Mouse (Mus musculus) left cerebral cortex, adult 2 months (tissue): ENCODE results near the gene Sh3pxd2a. TPM values are rescaled to one million over a fixed set of nuclear protein-coding genes. Genes with fewer than 3 reads are reported as not detected.

Source experiments
- DNase-seq, 2 experiments: peaks; one replicate each; pipeline ENCODE4 v3.0.0; 2021 to 2022; ENCODE audit warnings: low spot score in 2 of 2, mixed read lengths in 1 of 2; ENCODE audit errors: extremely low spot score in 1 of 2
- H3K27ac ChIP-seq: fragments of 200-600 bp; 2 replicates; pipeline ENCODE4 v1.8.1; 2022
- H3K4me3 ChIP-seq: fragments of 200-600 bp; 2 replicates; pipeline ENCODE4 v1.8.1; 2022
- CTCF ChIP-seq: fragments of 200-600 bp; IDR thresholded peaks from 2 replicates; pipeline ENCODE4 v1.8.1; 2022; ENCODE audit warnings: antibody characterized with exemption, mild to moderate bottlenecking, moderate library complexity
- intact Hi-C: fragments of 180-260 bp; cut with DNase I; formaldehyde crosslinking; loops from one replicate; pipeline ENCODE4 v1.15.1; 2025
- total RNA-seq, 2 experiments: library from RNA; stranded (reverse); gene quantifications; 2 replicates each; pipeline ENCODE4 v1.2.3; 2021

The Sh3pxd2a gene
- total RNA-seq, 2 experiments from 2014 or later: 30.2 to 36.8 TPM

GRCm38 (mm10) chr19:47507128-47508121 is 43.2 kb upstream of the Sh3pxd2a start:
- DNase-seq: peak; percentile 72 to 79
- intact Hi-C loops: loop anchor here (1.0 to 10.0 kb wide), 6 partner anchors 73 to 427 kb away; partner anchors contain the start of genes Cfap58 and Sfr1
- Histone ChIP-seq H3K4me3 (peak overlapping the region; percentile 60), H3K27ac (peak overlapping the region; percentile 77)
- TF ChIP-seq CTCF: peak; percentile 95

GRCm38 (mm10) chr19:47503625-47504024 is 39.4 kb upstream of the Sh3pxd2a start:
- DNase-seq: no peak
- H3K4me3 ChIP-seq: no peak overlapping the region
- intact Hi-C loops: loop anchor here (10.0 kb wide), 2 partner anchors 291 to 431 kb away; partner anchors contain the start of gene Cfap58
- peak; percentile 51 for TF ChIP-seq CTCF
- no peak overlapping the region for H3K27ac ChIP-seq

DNA sequence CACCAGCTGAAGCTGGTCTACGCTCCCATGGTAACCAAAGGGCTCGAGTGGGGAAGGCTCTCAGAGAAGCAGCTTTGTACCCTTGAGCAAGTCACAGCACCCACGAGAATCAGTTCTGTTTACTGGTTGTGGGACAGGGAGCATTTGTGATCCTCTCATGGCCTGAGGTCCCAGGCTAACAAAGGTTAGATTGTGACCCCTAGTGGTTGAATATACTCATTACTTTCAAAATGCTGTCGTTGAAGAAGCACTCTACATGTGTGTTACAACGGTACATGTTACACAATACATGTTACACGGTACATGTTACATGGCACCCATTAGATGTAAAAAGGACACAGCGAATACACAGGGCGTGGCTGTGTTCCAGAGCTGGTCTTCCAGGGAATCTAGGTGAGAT is 38.4 kb upstream of the Sh3pxd2a start:
- H3K4me3 ChIP-seq: no peak overlapping the region
- intact Hi-C loops: loop anchor here (1.0 to 10.0 kb wide), 3 partner anchors 146 to 432 kb away; partner anchors contain the start of gene Cfap58
- peak; percentile 68 for TF ChIP-seq CTCF
- DNase-seq: no peak
- no peak overlapping the region for H3K27ac ChIP-seq

- TF ChIP-seq CTCF: no peak
- no peak overlapping the region for H3K4me3 ChIP-seq
- intact Hi-C loops: loop anchor here (10.0 kb wide), 2 partner anchors 294 to 434 kb away; partner anchors contain the start of gene Cfap58
These were observed 36.3 kb upstream of the Sh3pxd2a start for GRCm38 (mm10) chr19:47500389-47501011.

GRCm38 (mm10) chr19:47499841-47500240 is 35.6 kb upstream of the Sh3pxd2a start:
- no peak for DNase-seq
- Histone ChIP-seq H3K4me3 (no peak overlapping the region), H3K27ac (no peak overlapping the region)
- TF ChIP-seq CTCF: no peak
- intact Hi-C loops: loop anchor here (10.0 kb wide), 3 partner anchors 225 to 435 kb away; partner anchors contain the start of gene Cfap58

More at GRCm38 (mm10) chr19:47500389-47501011, 36.3 kb upstream of the Sh3pxd2a start:
- H3K27ac ChIP-seq: no peak overlapping the region
- DNase-seq: no peak

DNA sequence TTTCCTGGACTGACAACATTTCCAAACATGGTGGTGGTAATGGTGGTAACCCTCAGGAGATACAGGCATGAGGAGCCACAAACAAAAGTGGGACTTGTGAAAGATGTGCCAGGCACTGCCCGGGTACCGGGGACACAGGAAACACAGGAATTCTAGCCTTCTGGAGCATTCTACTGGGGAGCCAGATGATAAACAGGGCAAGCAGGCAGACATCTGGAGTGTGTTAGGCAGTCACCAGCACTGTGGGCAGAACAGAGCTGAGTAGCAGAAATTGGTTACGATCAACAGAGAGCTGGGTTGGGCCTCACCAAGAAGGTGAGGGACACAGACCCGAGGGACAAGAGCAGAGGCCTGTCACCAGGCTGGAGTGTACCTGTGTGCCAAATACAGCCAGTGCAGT is 34.7 kb upstream of the Sh3pxd2a start:
- DNase-seq: no peak
- intact Hi-C loops: loop anchor here (10.0 kb wide), 1 partner anchor 224 kb away; no protein-coding TSS in a partner anchor
- H3K27ac ChIP-seq: no peak overlapping the region
- no peak for TF ChIP-seq CTCF
- no peak overlapping the region for H3K4me3 ChIP-seq

DNA sequence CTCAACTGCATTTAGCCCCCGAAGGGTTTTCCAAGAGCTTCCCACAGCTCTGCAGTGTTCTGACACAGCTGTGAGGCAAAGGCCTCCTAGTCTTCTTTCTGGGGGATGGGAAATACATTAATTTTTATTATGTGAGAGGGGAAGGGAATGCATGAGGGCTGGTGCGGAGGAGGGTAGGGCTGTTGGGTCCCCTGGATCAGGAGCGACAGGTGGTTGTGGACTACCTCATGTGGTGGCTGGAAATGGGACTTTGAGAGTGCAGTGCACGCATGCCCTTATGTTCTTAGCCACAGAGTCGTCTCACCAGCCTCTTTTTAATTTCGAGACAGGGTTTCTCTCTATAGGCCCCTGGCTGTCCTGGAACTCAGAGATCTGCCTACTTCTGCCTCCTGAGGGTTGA is 33.5 kb upstream of the Sh3pxd2a start:
- Histone ChIP-seq H3K27ac (no peak overlapping the region), H3K4me3 (no peak overlapping the region)
- intact Hi-C loops: loop anchor here (10.0 kb wide), 1 partner anchor 223 kb away; no protein-coding TSS in a partner anchor
- no peak for DNase-seq
- TF ChIP-seq CTCF: no peak

DNA sequence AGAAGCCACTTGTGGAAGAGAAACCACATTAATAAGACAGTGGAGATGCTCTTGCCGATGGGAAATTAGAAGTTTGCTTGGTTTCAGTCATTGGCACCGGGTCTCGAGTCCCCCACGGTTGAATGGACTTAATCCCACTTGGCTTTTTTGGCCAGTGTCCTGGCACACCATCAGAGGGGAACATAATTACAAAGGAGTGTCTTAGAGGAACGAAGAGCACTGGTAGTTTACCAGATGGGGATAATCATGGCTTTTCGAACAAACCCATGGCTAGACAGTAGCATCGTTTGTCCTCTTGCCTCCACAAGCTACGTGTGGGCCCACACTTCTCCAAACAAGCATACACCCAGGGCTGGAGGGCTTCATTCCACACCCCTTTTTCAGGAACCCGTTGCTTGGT is 33.1 kb upstream of the Sh3pxd2a start:
- Histone ChIP-seq H3K4me3 (no peak overlapping the region), H3K27ac (no peak overlapping the region)
- no peak for DNase-seq
- no peak for TF ChIP-seq CTCF
- intact Hi-C loops: loop anchor here (10.0 kb wide), 1 partner anchor 223 kb away; no protein-coding TSS in a partner anchor

DNA sequence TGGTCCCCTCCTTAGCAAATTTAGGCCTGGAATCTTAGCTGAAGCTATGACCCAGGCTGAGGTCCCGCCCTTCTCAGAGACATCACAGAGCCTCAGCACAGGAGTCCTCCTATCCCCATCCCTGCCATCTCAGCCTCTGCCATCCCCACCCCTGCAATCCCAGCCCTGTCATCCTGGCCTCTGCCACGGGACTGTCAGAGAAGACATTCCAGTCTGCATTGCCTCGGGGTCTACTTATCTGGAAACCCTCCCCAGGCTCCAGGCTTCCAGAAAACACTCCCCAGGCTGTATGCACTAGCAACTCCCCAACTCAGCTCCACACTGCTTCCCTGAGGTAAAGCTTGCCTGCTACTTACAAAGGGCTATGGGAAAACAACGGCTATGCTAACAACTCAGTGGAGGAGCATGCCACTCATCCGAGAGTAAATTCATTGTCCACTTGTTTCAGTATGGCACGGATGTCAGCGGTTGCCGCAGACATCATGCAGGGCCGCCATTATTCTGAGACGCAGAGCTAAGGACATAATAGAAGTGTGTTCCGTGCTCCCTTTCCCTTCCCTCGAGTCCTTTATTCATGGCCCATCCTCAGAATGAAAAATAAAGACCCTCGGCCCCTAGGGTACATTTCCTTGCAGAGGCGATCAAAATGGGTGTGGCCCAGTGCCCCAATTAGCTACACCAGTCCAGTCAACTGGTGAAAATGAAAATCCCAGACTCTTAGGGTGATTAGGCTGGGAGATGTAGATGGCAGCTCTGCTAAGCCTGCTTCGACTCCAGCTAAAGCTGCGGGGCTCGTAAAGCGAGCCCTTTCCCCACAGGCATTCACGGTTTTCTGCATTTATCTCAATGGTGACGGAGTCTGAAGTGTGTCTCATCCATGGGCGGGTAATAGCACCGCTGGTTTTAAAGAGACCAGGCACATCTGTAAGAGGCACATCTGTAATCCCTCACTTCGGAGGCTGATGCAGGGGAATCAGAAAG is 29.1 kb upstream of the Sh3pxd2a start:
- Histone ChIP-seq H3K27ac (no peak overlapping the region), H3K4me3 (no peak overlapping the region)
- DNase-seq: no peak
- TF ChIP-seq CTCF: no peak
- intact Hi-C loops: loop anchor here (10.0 kb wide), 1 partner anchor 219 kb away; no protein-coding TSS in a partner anchor

DNA sequence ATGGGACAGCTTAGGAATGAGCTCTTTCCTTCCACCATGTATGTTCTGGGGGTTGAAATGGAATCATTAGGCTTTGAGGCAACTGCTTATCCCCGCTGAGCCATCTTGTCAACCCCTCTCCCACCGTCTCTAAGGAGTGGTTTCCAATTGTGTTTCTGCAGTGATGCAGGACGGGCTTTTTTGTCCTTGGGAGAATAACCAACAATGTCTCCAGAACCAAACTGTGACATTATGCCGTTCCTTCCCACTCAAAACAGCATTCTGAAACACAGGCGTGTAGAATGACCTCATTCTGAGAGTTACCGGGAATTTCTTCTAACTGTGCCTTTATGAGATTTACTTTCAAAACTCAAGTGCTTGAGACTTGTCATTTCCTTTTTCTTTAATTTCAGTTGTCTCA is 28.2 kb upstream of the Sh3pxd2a start:
- TF ChIP-seq CTCF: no peak
- DNase-seq: no peak
- no peak overlapping the region for H3K4me3 ChIP-seq
- intact Hi-C loops: loop anchor here (10.0 kb wide), 1 partner anchor 218 kb away; no protein-coding TSS in a partner anchor
- H3K27ac ChIP-seq: no peak overlapping the region

DNA sequence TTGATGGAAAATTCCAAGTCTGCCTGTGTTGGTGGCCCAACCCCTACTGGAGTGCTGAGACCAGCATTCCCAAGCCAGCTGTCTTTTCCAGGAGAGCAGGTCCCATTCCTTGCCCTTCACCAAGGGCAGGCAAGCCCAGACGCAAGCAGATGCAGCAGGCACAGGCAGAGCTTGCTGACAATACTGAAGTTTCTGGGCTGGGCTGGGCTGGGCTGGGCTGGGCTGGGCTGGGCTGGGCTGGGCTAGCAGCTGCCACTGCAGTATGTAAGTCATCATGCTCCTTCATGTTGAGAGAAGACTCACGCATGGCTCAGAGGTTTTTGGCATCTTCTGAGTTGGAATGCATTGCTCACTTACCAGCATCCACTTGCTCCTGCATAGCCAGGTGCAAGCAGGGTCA is 27.7 kb upstream of the Sh3pxd2a start:
- H3K27ac ChIP-seq: no peak overlapping the region
- H3K4me3 ChIP-seq: no peak overlapping the region
- intact Hi-C loops: loop anchor here (10.0 kb wide), 1 partner anchor 217 kb away; no protein-coding TSS in a partner anchor
- no peak for TF ChIP-seq CTCF
- DNase-seq: no peak
